Mouse (Mus musculus) duodenum, adult 2 months (tissue): ENCODE measurements around the gene Zfp804a. TPM values are rescaled to one million over a fixed set of nuclear protein-coding genes. Genes with fewer than 3 reads are reported as not detected.

ENCODE experiments used
- polyA plus RNA-seq: library from polyadenylated mRNA; depleted of rRNA; stranded (reverse); fragments of >200 nt; gene quantifications from 2 replicates; pipeline ENCODE4 v1.2.3, GENCODE M21; 2012; ENCODE audit warnings: low replicate concordance; rRNA removed

The Zfp804a gene
- polyA plus RNA-seq, result 0.07 and 0.21 TPM in 2 replicates

GRCm38 (mm10) chr2:82053185-82053891 lies at the start of gene Zfp804a:
Zfp804a (plus strand) TSS chr2:82053222.

